Mouse (Mus musculus): Measurements from ENCODE around the gene Amy1. TPM values are rescaled to one million over a fixed set of nuclear protein-coding genes. Genes with fewer than 3 reads are reported as not detected.
"Not testable (repeated sequence)": the region's sequence is repeated elsewhere in the genome, so short reads cannot be mapped to it uniquely, and the experiment has no call there.

Amy1 gene
- 0.16 and 1.8 TPM in 2 replicates for polyA plus RNA-seq (2016; fragmentation: Nextera tagmentation; extraction: Ambion mirVana)

- H3K27ac ChIP-seq (replicated peaks): no peak within 1 kb of the TSS
- no peaks in the 10 kb centered on the region for H3K9me3 ChIP-seq (replicated peaks)
- H3K36me3 ChIP-seq: peaks cover 86% of the 10 kb centered on the region
- WGBS: 91% methylated on average over 2 of the region's 2 CpGs
- DNase-seq (ENCODE audit: low spot score): no peak
- no peaks in the 10 kb centered on the region for H3K27me3 ChIP-seq (ENCODE audit: low read depth, poor library complexity, severe bottlenecking)
- H3K4me1 ChIP-seq: no peaks in the 10 kb centered on the region
- no peak within 1 kb of the TSS for H3K4me3 ChIP-seq
Measured at GRCm38 (mm10) chr3:113606599-113606998, at the start of gene Amy1. Gene Amy1 (minus strand): TSS chr3:113606699.

GRCm38 (mm10) chr3:113654335-113654734, 47.8 kb upstream of the Amy1 start:
- WGBS: 84% methylated on average over 3 of the region's 3 CpGs

GRCm38 (mm10) chr3:113651386-113651785, 44.9 kb upstream of the Amy1 start:
- H3K4me3 ChIP-seq; H3K4me1 ChIP-seq; H3K27me3 ChIP-seq (ENCODE audit: low read depth, poor library complexity, severe bottlenecking); H3K27ac ChIP-seq (replicated peaks); H3K9me3 ChIP-seq (replicated peaks); DNase-seq (ENCODE audit: low spot score); H3K36me3 ChIP-seq: not testable (repeated sequence)
- WGBS: 52% methylated on average over 3 of the region's 3 CpGs

More at GRCm38 (mm10) chr3:113654335-113654734, 47.8 kb upstream of the Amy1 start:
- DNase-seq (ENCODE audit: low spot score): no peak
- no peaks in the 10 kb centered on the region for H3K4me1 ChIP-seq
- H3K27me3 ChIP-seq (ENCODE audit: low read depth, poor library complexity, severe bottlenecking): no peaks in the 10 kb centered on the region
- H3K4me3 ChIP-seq: no peak overlapping the region
- no peaks in the 10 kb centered on the region for H3K36me3 ChIP-seq
- H3K27ac ChIP-seq (replicated peaks): no peak overlapping the region
- H3K9me3 ChIP-seq (replicated peaks): no peaks in the 10 kb centered on the region

- 85% methylated on average over 1 of the region's 1 CpGs for WGBS
- Histone ChIP-seq H3K27ac (replicated peaks) (no peak overlapping the region), H3K4me1 (no peaks in the 10 kb centered on the region), H3K27me3 (ENCODE audit: low read depth, poor library complexity, severe bottlenecking) (no peaks in the 10 kb centered on the region), H3K36me3 (no peaks in the 10 kb centered on the region), H3K4me3 (no peak overlapping the region), H3K9me3 (replicated peaks) (no peaks in the 10 kb centered on the region)
- no peak for DNase-seq (ENCODE audit: low spot score)
Measured at GRCm38 (mm10) chr3:113639545-113639944, 33.0 kb upstream of the Amy1 start.

- H3K27ac ChIP-seq (replicated peaks): no peak overlapping the region
- no peaks in the 10 kb centered on the region for H3K36me3 ChIP-seq
- no peaks in the 10 kb centered on the region for H3K27me3 ChIP-seq (ENCODE audit: low read depth, poor library complexity, severe bottlenecking)
- DNase-seq (ENCODE audit: low spot score): no peak
- no peak overlapping the region for H3K4me3 ChIP-seq
- peaks cover 7% of the 10 kb centered on the region for H3K4me1 ChIP-seq
- no peaks in the 10 kb centered on the region for H3K9me3 ChIP-seq (replicated peaks)
Measured at GRCm38 (mm10) chr3:113634220-113634619, 27.7 kb upstream of the Amy1 start.

- DNase-seq (ENCODE audit: low spot score): no peak
- H3K4me3 ChIP-seq: no peak overlapping the region
- H3K4me1 ChIP-seq: peaks cover 7% of the 10 kb centered on the region
- peaks cover 12% of the 10 kb centered on the region for H3K36me3 ChIP-seq
- no peaks in the 10 kb centered on the region for H3K9me3 ChIP-seq (replicated peaks)
- no peaks in the 10 kb centered on the region for H3K27me3 ChIP-seq (ENCODE audit: low read depth, poor library complexity, severe bottlenecking)
- H3K27ac ChIP-seq (replicated peaks): no peak overlapping the region
Measured at GRCm38 (mm10) chr3:113631611-113632010, 25.1 kb upstream of the Amy1 start.

GRCm38 (mm10) chr3:113630564-113630963, 24.1 kb upstream of the Amy1 start:
- no peaks in the 10 kb centered on the region for H3K27me3 ChIP-seq (ENCODE audit: low read depth, poor library complexity, severe bottlenecking)
- DNase-seq (ENCODE audit: low spot score): no peak
- peak overlapping the region; percentile 65 for H3K4me3 ChIP-seq
- WGBS: 21% methylated on average over 13 of the region's 13 CpGs
- no peaks in the 10 kb centered on the region for H3K9me3 ChIP-seq (replicated peaks)
- H3K4me1 ChIP-seq: peaks cover 7% of the 10 kb centered on the region
- H3K27ac ChIP-seq (replicated peaks): peak overlapping the region; percentile 95
- peaks cover 22% of the 10 kb centered on the region for H3K36me3 ChIP-seq

GRCm38 (mm10) chr3:113629606-113630359, 23.3 kb upstream of the Amy1 start, which contains the start of gene Rnpc3:
Gene Rnpc3 (minus strand): TSS chr3:113630149.
- H3K27me3 ChIP-seq (ENCODE audit: low read depth, poor library complexity, severe bottlenecking): no peaks in the 10 kb centered on the region
- 0% methylated on average over 70 of the region's 70 CpGs for WGBS

GRCm38 (mm10) chr3:113590844-113591243, 15.7 kb downstream of the Amy1 start:
- Histone ChIP-seq H3K4me1 (no peaks in the 10 kb centered on the region; the same call in 1 of the 2 replicates), H3K36me3 (peaks cover 10% of the 10 kb centered on the region), H3K27ac (replicated peaks) (no peak overlapping the region), H3K4me3 (no peak overlapping the region), H3K9me3 (replicated peaks) (no peaks in the 10 kb centered on the region), H3K27me3 (ENCODE audit: low read depth, poor library complexity, severe bottlenecking) (no peaks in the 10 kb centered on the region)
- WGBS: 62% methylated on average over 1 of the region's 1 CpGs
- no peak for DNase-seq (ENCODE audit: low spot score)

More at GRCm38 (mm10) chr3:113629606-113630359, 23.3 kb upstream of the Amy1 start, which contains the start of gene Rnpc3:
- peaks cover 30% of the 10 kb centered on the region for H3K36me3 ChIP-seq
- H3K4me3 ChIP-seq: peak within 1 kb of the TSS; percentile 65
- peaks cover 7% of the 10 kb centered on the region for H3K4me1 ChIP-seq
- peak; percentile 95 for DNase-seq (ENCODE audit: low spot score)
- peak within 1 kb of the TSS; percentile 95 for H3K27ac ChIP-seq (replicated peaks)
- H3K9me3 ChIP-seq (replicated peaks): no peaks in the 10 kb centered on the region

GRCm38 (mm10) chr3:113574578-113574977, 31.9 kb downstream of the Amy1 start:
- Histone ChIP-seq H3K36me3 (no peaks in the 10 kb centered on the region), H3K4me3 (no peak overlapping the region), H3K9me3 (replicated peaks) (no peaks in the 10 kb centered on the region), H3K27me3 (ENCODE audit: low read depth, poor library complexity, severe bottlenecking) (no peaks in the 10 kb centered on the region), H3K4me1 (no peaks in the 10 kb centered on the region), H3K27ac (replicated peaks) (no peak overlapping the region)
- WGBS: 86% methylated on average over 4 of the region's 4 CpGs
- no peak for DNase-seq (ENCODE audit: low spot score)

- H3K27me3 ChIP-seq (ENCODE audit: low read depth, poor library complexity, severe bottlenecking): no peaks in the 10 kb centered on the region
- 87% methylated on average over 2 of the region's 2 CpGs for WGBS
Measured at GRCm38 (mm10) chr3:113574138-113574537, 32.4 kb downstream of the Amy1 start.

GRCm38 (mm10) chr3:113572158-113572557, 34.3 kb downstream of the Amy1 start:
- Histone ChIP-seq H3K4me3 (no peak overlapping the region), H3K4me1 (no peaks in the 10 kb centered on the region), H3K9me3 (replicated peaks) (peaks cover 6% of the 10 kb centered on the region; the same call in 1 of the 2 replicates), H3K27ac (replicated peaks) (no peak overlapping the region), H3K27me3 (ENCODE audit: low read depth, poor library complexity, severe bottlenecking) (no peaks in the 10 kb centered on the region), H3K36me3 (no peaks in the 10 kb centered on the region)
- no peak for DNase-seq (ENCODE audit: low spot score)
- 88% methylated on average over 3 of the region's 3 CpGs for WGBS

More at GRCm38 (mm10) chr3:113574138-113574537, 32.4 kb downstream of the Amy1 start:
- H3K27ac ChIP-seq (replicated peaks): no peak overlapping the region
- no peak overlapping the region for H3K4me3 ChIP-seq
- H3K36me3 ChIP-seq: no peaks in the 10 kb centered on the region
- no peaks in the 10 kb centered on the region for H3K4me1 ChIP-seq
- no peak for DNase-seq (ENCODE audit: low spot score)
- no peaks in the 10 kb centered on the region for H3K9me3 ChIP-seq (replicated peaks)

GRCm38 (mm10) chr3:113539692-113540091, 66.8 kb downstream of the Amy1 start:
- Histone ChIP-seq H3K36me3 (no peaks in the 10 kb centered on the region), H3K4me1 (no peaks in the 10 kb centered on the region), H3K27me3 (ENCODE audit: low read depth, poor library complexity, severe bottlenecking) (no peaks in the 10 kb centered on the region), H3K9me3 (replicated peaks) (no peaks in the 10 kb centered on the region), H3K27ac (replicated peaks) (no peak overlapping the region), H3K4me3 (no peak overlapping the region)
- DNase-seq (ENCODE audit: low spot score): no peak
